Mouse (Mus musculus): Measurements from ENCODE around the gene Ncbp3. TPM values are rescaled to one million over a fixed set of nuclear protein-coding genes. Genes with fewer than 3 reads are reported as not detected.

Gene Ncbp3
- polyA plus RNA-seq, 1 experiment, result 6.5 TPM

- no peak for DNase-seq
- Histone ChIP-seq H3K27me3 (ENCODE audit: control insufficient read depth, insufficient read depth, low read length) (no peaks in the 10 kb centered on the region), H3K36me3 (ENCODE audit: control insufficient read depth, insufficient read depth, low read length) (peaks cover 58% of the 10 kb centered on the region), H3K27ac (ENCODE audit: control insufficient read depth, insufficient read depth, low read length) (no peak overlapping the region), H3K4me1 (replicated peaks; ENCODE audit: control insufficient read depth, insufficient read depth, low read length) (peaks cover 8% of the 10 kb centered on the region), H3K4me3 (ENCODE audit: control insufficient read depth, insufficient read depth, low read length) (no peak overlapping the region)
- WGBS, result 100% methylated on average over 1 of the region's 1 CpGs
- no peak for TF ChIP-seq CTCF (IDR thresholded peaks at IDR 0.05; ENCODE audit: borderline replicate concordance, control insufficient read depth, extremely low read depth, insufficient read depth, low read length, poor library complexity)
- TF ChIP-seq POLR2A (IDR thresholded peaks at IDR 0.05; ENCODE audit: control insufficient read depth, extremely low read depth, insufficient read depth, low read length, poor library complexity), result no peak
These were observed 5.2 kb downstream of the Ncbp3 start for GRCm38 (mm10) chr11:73052795-73053194.

- H3K27ac ChIP-seq (ENCODE audit: control insufficient read depth, insufficient read depth, low read length), result no peak overlapping the region
- no peaks in the 10 kb centered on the region for H3K4me1 ChIP-seq (replicated peaks; ENCODE audit: control insufficient read depth, insufficient read depth, low read length)
- DNase-seq, result no peak
- no peak overlapping the region for H3K4me3 ChIP-seq (ENCODE audit: control insufficient read depth, insufficient read depth, low read length)
- peaks cover 76% of the 10 kb centered on the region for H3K36me3 ChIP-seq (ENCODE audit: control insufficient read depth, insufficient read depth, low read length)
- H3K27me3 ChIP-seq (ENCODE audit: control insufficient read depth, insufficient read depth, low read length), result no peaks in the 10 kb centered on the region
- 91% methylated on average over 5 of the region's 5 CpGs for WGBS
- TF ChIP-seq CTCF (IDR thresholded peaks at IDR 0.05; ENCODE audit: borderline replicate concordance, control insufficient read depth, extremely low read depth, insufficient read depth, low read length, poor library complexity) (no peak), POLR2A (IDR thresholded peaks at IDR 0.05; ENCODE audit: control insufficient read depth, extremely low read depth, insufficient read depth, low read length, poor library complexity) (no peak)
These were observed 10.1 kb downstream of the Ncbp3 start for GRCm38 (mm10) chr11:73057701-73058100.

GRCm38 (mm10) chr11:73059630-73060029, 12.0 kb downstream of the Ncbp3 start:
- DNase-seq, result no peak
- no peak overlapping the region for H3K4me3 ChIP-seq (ENCODE audit: control insufficient read depth, insufficient read depth, low read length)
- H3K4me1 ChIP-seq (replicated peaks; ENCODE audit: control insufficient read depth, insufficient read depth, low read length), result no peaks in the 10 kb centered on the region
- peaks cover 61% of the 10 kb centered on the region for H3K36me3 ChIP-seq (ENCODE audit: control insufficient read depth, insufficient read depth, low read length)
- TF ChIP-seq CTCF (IDR thresholded peaks at IDR 0.05; ENCODE audit: borderline replicate concordance, control insufficient read depth, extremely low read depth, insufficient read depth, low read length, poor library complexity) (no peak), POLR2A (IDR thresholded peaks at IDR 0.05; ENCODE audit: control insufficient read depth, extremely low read depth, insufficient read depth, low read length, poor library complexity) (no peak)
- no peak overlapping the region for H3K27ac ChIP-seq (ENCODE audit: control insufficient read depth, insufficient read depth, low read length)
- H3K27me3 ChIP-seq (ENCODE audit: control insufficient read depth, insufficient read depth, low read length), result no peaks in the 10 kb centered on the region
- WGBS, result 98% methylated on average over 3 of the region's 3 CpGs

GRCm38 (mm10) chr11:73061413-73061812, 13.8 kb downstream of the Ncbp3 start:
- Histone ChIP-seq H3K4me1 (replicated peaks; ENCODE audit: control insufficient read depth, insufficient read depth, low read length) (no peaks in the 10 kb centered on the region), H3K4me3 (ENCODE audit: control insufficient read depth, insufficient read depth, low read length) (no peak overlapping the region), H3K27ac (ENCODE audit: control insufficient read depth, insufficient read depth, low read length) (no peak overlapping the region), H3K27me3 (ENCODE audit: control insufficient read depth, insufficient read depth, low read length) (no peaks in the 10 kb centered on the region), H3K36me3 (ENCODE audit: control insufficient read depth, insufficient read depth, low read length) (peaks cover 50% of the 10 kb centered on the region)
- WGBS, result 98% methylated on average over 3 of the region's 3 CpGs
- TF ChIP-seq POLR2A (IDR thresholded peaks at IDR 0.05; ENCODE audit: control insufficient read depth, extremely low read depth, insufficient read depth, low read length, poor library complexity) (no peak), CTCF (IDR thresholded peaks at IDR 0.05; ENCODE audit: borderline replicate concordance, control insufficient read depth, extremely low read depth, insufficient read depth, low read length, poor library complexity) (no peak)
- DNase-seq, result no peak

GRCm38 (mm10) chr11:73071839-73072238, 24.3 kb downstream of the Ncbp3 start:
- no peak overlapping the region for H3K4me3 ChIP-seq (ENCODE audit: control insufficient read depth, insufficient read depth, low read length)
- H3K36me3 ChIP-seq (ENCODE audit: control insufficient read depth, insufficient read depth, low read length), result peaks cover 94% of the 10 kb centered on the region
- no peak overlapping the region for H3K27ac ChIP-seq (ENCODE audit: control insufficient read depth, insufficient read depth, low read length)
- DNase-seq, result peak; percentile 51
- no peaks in the 10 kb centered on the region for H3K4me1 ChIP-seq (replicated peaks; ENCODE audit: control insufficient read depth, insufficient read depth, low read length)
- TF ChIP-seq POLR2A (IDR thresholded peaks at IDR 0.05; ENCODE audit: control insufficient read depth, extremely low read depth, insufficient read depth, low read length, poor library complexity) (no peak), CTCF (IDR thresholded peaks at IDR 0.05; ENCODE audit: borderline replicate concordance, control insufficient read depth, extremely low read depth, insufficient read depth, low read length, poor library complexity) (no peak)
- WGBS, result 79% methylated on average over 3 of the region's 3 CpGs
- no peaks in the 10 kb centered on the region for H3K27me3 ChIP-seq (ENCODE audit: control insufficient read depth, insufficient read depth, low read length)

GRCm38 (mm10) chr11:73076295-73076694, 28.7 kb downstream of the Ncbp3 start:
- H3K36me3 ChIP-seq (ENCODE audit: control insufficient read depth, insufficient read depth, low read length), result peaks cover 87% of the 10 kb centered on the region
- no peaks in the 10 kb centered on the region for H3K4me1 ChIP-seq (replicated peaks; ENCODE audit: control insufficient read depth, insufficient read depth, low read length)

GRCm38 (mm10) chr11:73076733-73077132, 29.1 kb downstream of the Ncbp3 start:
- H3K27me3 ChIP-seq (ENCODE audit: control insufficient read depth, insufficient read depth, low read length), result no peaks in the 10 kb centered on the region
- WGBS, result 91% methylated on average over 4 of the region's 4 CpGs
- TF ChIP-seq POLR2A (IDR thresholded peaks at IDR 0.05; ENCODE audit: control insufficient read depth, extremely low read depth, insufficient read depth, low read length, poor library complexity), result no peak
- no peak for TF ChIP-seq CTCF (IDR thresholded peaks at IDR 0.05; ENCODE audit: borderline replicate concordance, control insufficient read depth, extremely low read depth, insufficient read depth, low read length, poor library complexity)
- H3K4me1 ChIP-seq (replicated peaks; ENCODE audit: control insufficient read depth, insufficient read depth, low read length), result no peaks in the 10 kb centered on the region
- H3K36me3 ChIP-seq (ENCODE audit: control insufficient read depth, insufficient read depth, low read length), result peaks cover 84% of the 10 kb centered on the region
- no peak for DNase-seq
- no peak overlapping the region for H3K4me3 ChIP-seq (ENCODE audit: control insufficient read depth, insufficient read depth, low read length)
- no peak overlapping the region for H3K27ac ChIP-seq (ENCODE audit: control insufficient read depth, insufficient read depth, low read length)

More at GRCm38 (mm10) chr11:73076295-73076694, 28.7 kb downstream of the Ncbp3 start:
- Histone ChIP-seq H3K4me3 (ENCODE audit: control insufficient read depth, insufficient read depth, low read length) (no peak overlapping the region), H3K27me3 (ENCODE audit: control insufficient read depth, insufficient read depth, low read length) (no peaks in the 10 kb centered on the region), H3K27ac (ENCODE audit: control insufficient read depth, insufficient read depth, low read length) (no peak overlapping the region)
- 96% methylated on average over 4 of the region's 4 CpGs for WGBS
- DNase-seq, result no peak
- TF ChIP-seq POLR2A (IDR thresholded peaks at IDR 0.05; ENCODE audit: control insufficient read depth, extremely low read depth, insufficient read depth, low read length, poor library complexity) (no peak), CTCF (IDR thresholded peaks at IDR 0.05; ENCODE audit: borderline replicate concordance, control insufficient read depth, extremely low read depth, insufficient read depth, low read length, poor library complexity) (no peak)

Data from thymus, adult 2 months (tissue).